Mouse (Mus musculus): Measurements from ENCODE around the gene Rpsa. TPM values are rescaled to one million over a fixed set of nuclear protein-coding genes. Genes with fewer than 3 reads are reported as not detected.
"Not testable (repeated sequence)": the region's sequence is repeated elsewhere in the genome, so short reads cannot be mapped to it uniquely, and the experiment has no call there.

Rpsa gene
- polyA plus RNA-seq, 1 experiment: 1,195 TPM

DNA sequence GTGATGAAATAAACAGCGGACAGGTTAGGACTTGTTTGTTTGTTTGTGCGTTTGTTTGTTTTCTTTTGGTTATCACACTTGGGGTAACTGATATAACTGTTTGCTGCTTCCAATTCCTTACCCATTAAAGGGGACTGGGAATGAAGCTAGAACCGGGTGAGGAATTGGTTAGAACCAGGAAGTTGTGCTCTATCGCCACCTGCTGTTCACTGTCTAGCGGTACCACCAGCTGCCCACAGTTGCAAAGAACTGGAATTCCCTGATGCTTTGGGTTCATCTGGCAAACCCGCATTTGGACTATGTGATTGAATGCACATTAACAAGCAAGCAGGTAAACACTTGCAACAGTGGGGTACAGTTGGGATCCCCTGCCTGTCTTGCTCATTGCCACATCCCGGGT is 28.8 kb upstream of the Rpsa start:
- peak; percentile 62 for DNase-seq
- H3K27me3 ChIP-seq (replicated peaks; ENCODE audit: control insufficient read depth, insufficient read depth, low read length): no peaks in the 10 kb centered on the region
- no peak overlapping the region for H3K4me3 ChIP-seq (ENCODE audit: insufficient read depth, low read depth, low read length)
- no peaks in the 10 kb centered on the region for H3K4me1 ChIP-seq (ENCODE audit: control insufficient read depth, insufficient read depth, low read length)
- H3K36me3 ChIP-seq (ENCODE audit: control insufficient read depth, insufficient read depth, low read length): no peaks in the 10 kb centered on the region
- TF ChIP-seq CTCF (conservative IDR thresholded peaks at IDR 0.05; ENCODE audit: insufficient read depth, insufficient read length, low read depth, low read length) (peak; percentile 86), POLR2A (IDR thresholded peaks at IDR 0.05; ENCODE audit: low read depth, low read length) (no peak)
- 20% methylated on average over 7 of the region's 7 CpGs for WGBS
- no peak overlapping the region for H3K27ac ChIP-seq (ENCODE audit: insufficient read depth, low read depth, low read length)

DNA sequence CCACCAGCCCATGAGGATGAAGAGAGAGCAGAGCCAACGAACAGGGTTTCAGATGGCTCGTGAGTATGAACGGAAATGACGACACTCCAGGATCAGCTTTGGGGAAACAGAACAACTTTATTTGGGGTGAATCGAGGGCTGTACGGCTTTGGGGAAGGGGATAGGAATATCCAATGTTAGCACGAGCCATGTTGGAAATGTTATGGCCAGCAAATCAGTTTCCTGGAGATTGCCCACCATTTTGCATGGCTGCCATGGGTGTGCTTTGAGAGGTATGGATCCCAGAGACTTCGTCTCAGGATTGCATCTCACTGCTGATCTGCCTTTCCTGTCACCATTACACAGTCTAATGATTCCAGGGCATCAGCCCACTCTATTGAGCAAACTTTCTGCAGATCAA is 28.2 kb upstream of the Rpsa start:
- H3K36me3 ChIP-seq (ENCODE audit: control insufficient read depth, insufficient read depth, low read length): no peaks in the 10 kb centered on the region
- H3K4me1 ChIP-seq (ENCODE audit: control insufficient read depth, insufficient read depth, low read length): no peaks in the 10 kb centered on the region
- no peak for TF ChIP-seq CTCF (conservative IDR thresholded peaks at IDR 0.05; ENCODE audit: insufficient read depth, insufficient read length, low read depth, low read length)
- no peak for TF ChIP-seq POLR2A (IDR thresholded peaks at IDR 0.05; ENCODE audit: low read depth, low read length)
- H3K4me3 ChIP-seq (ENCODE audit: insufficient read depth, low read depth, low read length): no peak overlapping the region
- 89% methylated on average over 8 of the region's 8 CpGs for WGBS
- DNase-seq: no peak
- H3K27me3 ChIP-seq (replicated peaks; ENCODE audit: control insufficient read depth, insufficient read depth, low read length): no peaks in the 10 kb centered on the region
- H3K27ac ChIP-seq (ENCODE audit: insufficient read depth, low read depth, low read length): no peak overlapping the region

DNA sequence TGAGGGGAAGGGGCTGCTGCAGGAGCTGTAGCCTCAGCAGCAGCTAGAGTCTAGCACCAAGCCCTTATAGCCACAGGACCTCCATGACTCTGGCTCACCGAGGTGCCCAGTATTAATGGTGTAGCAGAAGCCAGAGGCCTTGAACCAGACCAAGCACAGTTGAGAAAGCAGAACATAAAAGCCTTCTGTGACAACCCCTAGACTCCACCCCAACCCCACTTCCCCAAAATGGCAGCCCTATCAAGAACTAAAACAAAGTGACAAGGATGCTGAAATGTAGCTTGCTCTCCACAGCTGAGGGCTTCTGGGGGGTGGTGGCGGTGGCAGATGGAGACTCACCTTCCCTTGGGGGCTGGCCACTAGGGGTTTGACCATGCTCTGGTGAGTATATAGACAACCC is 26.3 kb upstream of the Rpsa start:
- Histone ChIP-seq H3K27me3 (replicated peaks; ENCODE audit: control insufficient read depth, insufficient read depth, low read length) (no peaks in the 10 kb centered on the region), H3K4me3 (ENCODE audit: insufficient read depth, low read depth, low read length) (no peak overlapping the region), H3K36me3 (ENCODE audit: control insufficient read depth, insufficient read depth, low read length) (no peaks in the 10 kb centered on the region), H3K4me1 (ENCODE audit: control insufficient read depth, insufficient read depth, low read length) (no peaks in the 10 kb centered on the region), H3K27ac (ENCODE audit: insufficient read depth, low read depth, low read length) (no peak overlapping the region)
- WGBS: 95% methylated on average over 2 of the region's 2 CpGs
- DNase-seq: no peak
- TF ChIP-seq CTCF (conservative IDR thresholded peaks at IDR 0.05; ENCODE audit: insufficient read depth, insufficient read length, low read depth, low read length) (no peak), POLR2A (IDR thresholded peaks at IDR 0.05; ENCODE audit: low read depth, low read length) (no peak)

DNA sequence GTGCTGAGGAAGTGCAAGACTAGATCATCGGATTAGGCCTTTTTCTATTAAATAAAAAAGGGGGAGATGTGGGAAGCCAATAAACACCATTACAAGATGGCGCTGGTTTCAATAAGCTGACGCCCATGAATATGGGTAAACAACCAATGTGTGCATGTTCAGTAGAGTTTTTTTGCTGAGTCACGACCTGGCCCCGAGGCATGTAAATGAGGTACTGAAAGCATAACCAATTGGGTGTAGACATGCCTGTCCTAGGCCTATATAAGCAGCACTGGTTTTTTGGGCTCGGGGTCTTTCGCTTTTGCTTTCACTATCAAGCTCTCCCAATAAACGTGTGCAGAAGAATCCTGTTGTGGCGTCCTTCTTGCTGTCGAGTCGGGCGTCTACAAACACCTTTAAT is 18.5 kb upstream of the Rpsa start:
- not testable (repeated sequence) for H3K27ac ChIP-seq (ENCODE audit: insufficient read depth, low read depth, low read length); H3K27me3 ChIP-seq (replicated peaks; ENCODE audit: control insufficient read depth, insufficient read depth, low read length)
- WGBS: 93% methylated on average over 12 of the region's 12 CpGs

DNA sequence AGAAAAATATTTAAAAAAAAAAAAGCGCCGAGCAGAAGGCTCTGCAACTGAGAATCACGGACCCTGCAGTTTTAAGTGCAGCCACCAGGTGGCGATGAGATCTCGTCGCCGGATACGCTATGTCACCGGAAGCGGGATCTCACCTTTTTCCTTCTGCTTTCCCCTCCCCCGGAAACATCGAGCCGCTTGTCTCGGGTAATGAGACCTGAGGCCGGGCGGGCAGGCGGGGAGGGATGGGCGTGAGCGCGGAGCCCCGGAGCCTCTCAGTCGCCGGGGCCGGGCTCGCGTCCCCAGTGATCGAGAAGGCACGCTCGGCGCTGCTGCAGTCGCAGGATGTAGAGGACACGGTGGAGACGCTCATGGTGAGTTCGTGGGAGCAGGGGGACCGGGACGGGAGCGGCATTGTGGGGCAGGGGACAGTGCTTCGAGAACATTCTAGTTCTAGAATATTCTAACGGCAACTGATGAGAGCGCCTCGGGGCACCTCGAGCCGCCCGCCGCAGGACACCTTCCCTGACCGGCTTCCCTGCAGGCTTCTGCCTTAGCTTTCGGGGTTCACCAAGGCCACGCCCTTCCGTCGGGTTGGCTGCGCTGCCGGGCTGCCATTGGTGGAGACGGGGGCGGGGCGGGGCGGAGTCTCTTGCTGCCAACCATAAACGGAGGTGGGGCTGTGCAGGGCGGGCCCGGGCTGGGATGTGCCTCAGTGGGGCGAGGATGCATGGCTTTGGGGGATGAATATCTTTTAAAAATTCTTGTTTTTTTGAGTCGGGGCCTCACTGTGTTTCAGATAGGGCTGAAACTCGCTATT is 17.1 kb upstream of the Rpsa start, which contains the start of gene Slc25a38:
Slc25a38 (plus strand) TSS at position 164 of the 808 bp plus-strand sequence.
- no peaks in the 10 kb centered on the region for H3K27me3 ChIP-seq (replicated peaks; ENCODE audit: control insufficient read depth, insufficient read depth, low read length)
- TF ChIP-seq CTCF (conservative IDR thresholded peaks at IDR 0.05; ENCODE audit: insufficient read depth, insufficient read length, low read depth, low read length) (peak; percentile 83), POLR2A (IDR thresholded peaks at IDR 0.05; ENCODE audit: low read depth, low read length) (peak; percentile 30)
- DNase-seq: peak; percentile 98
- H3K4me3 ChIP-seq (ENCODE audit: insufficient read depth, low read depth, low read length): peak within 1 kb of the TSS; percentile 97
- H3K36me3 ChIP-seq (ENCODE audit: control insufficient read depth, insufficient read depth, low read length): no peaks in the 10 kb centered on the region
- H3K27ac ChIP-seq (ENCODE audit: insufficient read depth, low read depth, low read length): peak within 1 kb of the TSS; percentile 98
- WGBS: under 1% methylated on average over 62 of the region's 62 CpGs
- H3K4me1 ChIP-seq (ENCODE audit: control insufficient read depth, insufficient read depth, low read length): peaks cover 7% of the 10 kb centered on the region; the same call in 1 of the 2 replicates

More for the DNA sequence above, 18.5 kb upstream of the Rpsa start:
- not testable (repeated sequence) for H3K36me3 ChIP-seq (ENCODE audit: control insufficient read depth, insufficient read depth, low read length); H3K4me3 ChIP-seq (ENCODE audit: insufficient read depth, low read depth, low read length); DNase-seq; H3K4me1 ChIP-seq (ENCODE audit: control insufficient read depth, insufficient read depth, low read length)

DNA sequence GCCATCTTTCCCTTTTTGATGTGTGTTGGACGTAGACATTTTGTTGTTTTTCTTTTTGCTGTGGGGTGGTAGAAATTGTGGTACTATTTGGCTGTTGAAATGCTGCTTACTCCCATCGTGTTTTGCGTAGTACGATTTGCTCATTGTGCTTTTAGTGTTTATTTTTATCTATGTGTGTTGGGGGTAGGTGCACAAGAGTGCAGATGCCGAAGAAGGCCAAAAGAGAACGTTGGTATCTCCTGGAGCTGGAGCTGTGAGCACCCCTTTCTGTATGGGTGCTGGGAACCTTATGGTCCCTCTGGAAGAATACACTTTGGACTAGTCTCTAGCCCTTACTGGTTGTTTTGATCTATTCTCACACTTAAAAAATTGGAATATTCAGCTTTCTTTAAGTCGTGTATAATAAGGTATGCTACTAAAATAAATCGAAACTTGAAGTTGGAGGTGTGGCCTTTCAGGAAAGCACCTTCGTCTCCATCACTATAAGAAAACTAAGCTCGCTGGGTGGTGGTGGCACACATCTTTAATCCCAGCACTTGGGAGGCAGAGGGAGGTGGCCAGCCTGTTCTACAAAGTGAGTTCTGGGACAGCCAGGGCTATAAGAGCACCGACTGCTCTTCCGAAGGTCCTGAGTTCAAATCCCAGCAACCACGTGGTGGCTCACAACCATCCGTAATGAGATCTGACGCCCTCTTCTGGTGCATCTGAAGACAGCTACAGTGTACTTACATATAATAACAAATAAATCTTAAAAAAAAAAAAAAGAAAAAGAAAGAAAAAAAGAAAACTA is 16.1 kb upstream of the Rpsa start:
- WGBS: 73% methylated on average over 15 of the region's 15 CpGs
- Histone ChIP-seq H3K27me3 (replicated peaks; ENCODE audit: control insufficient read depth, insufficient read depth, low read length) (no peaks in the 10 kb centered on the region), H3K4me1 (ENCODE audit: control insufficient read depth, insufficient read depth, low read length) (peaks cover 7% of the 10 kb centered on the region; the same call in 1 of the 2 replicates), H3K36me3 (ENCODE audit: control insufficient read depth, insufficient read depth, low read length) (no peaks in the 10 kb centered on the region), H3K4me3 (ENCODE audit: insufficient read depth, low read depth, low read length) (peak overlapping the region; percentile 97), H3K27ac (ENCODE audit: insufficient read depth, low read depth, low read length) (peak overlapping the region; percentile 98)
- no peak for DNase-seq
- TF ChIP-seq POLR2A (IDR thresholded peaks at IDR 0.05; ENCODE audit: low read depth, low read length) (no peak), CTCF (conservative IDR thresholded peaks at IDR 0.05; ENCODE audit: insufficient read depth, insufficient read length, low read depth, low read length) (no peak)

DNA sequence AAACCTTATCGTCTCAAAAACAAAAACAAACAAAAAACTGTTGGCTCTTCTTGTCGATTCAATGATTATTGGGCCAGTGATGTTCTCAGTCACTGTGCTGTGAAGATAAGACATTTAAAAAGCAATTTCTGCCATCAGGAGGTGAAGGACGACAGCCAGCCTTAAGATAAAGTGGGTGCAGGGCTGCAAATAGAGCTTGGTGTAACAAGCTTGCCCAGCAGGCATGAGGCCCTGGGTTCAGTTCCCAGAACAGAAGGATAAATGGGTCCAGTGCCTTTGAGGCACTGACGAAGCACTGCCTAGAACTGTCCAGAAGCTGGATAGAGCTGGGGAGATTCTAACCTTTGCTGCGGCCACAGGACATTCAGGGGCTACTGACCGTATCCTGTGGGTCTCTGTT is 15.0 kb upstream of the Rpsa start:
- no peaks in the 10 kb centered on the region for H3K36me3 ChIP-seq (ENCODE audit: control insufficient read depth, insufficient read depth, low read length)
- WGBS: 95% methylated on average over 6 of the region's 6 CpGs
- H3K27ac ChIP-seq (ENCODE audit: insufficient read depth, low read depth, low read length): no peak overlapping the region
- DNase-seq: no peak
- TF ChIP-seq CTCF (conservative IDR thresholded peaks at IDR 0.05; ENCODE audit: insufficient read depth, insufficient read length, low read depth, low read length) (no peak), POLR2A (IDR thresholded peaks at IDR 0.05; ENCODE audit: low read depth, low read length) (no peak)
- H3K4me1 ChIP-seq (ENCODE audit: control insufficient read depth, insufficient read depth, low read length): peaks cover 7% of the 10 kb centered on the region; the same call in 1 of the 2 replicates
- H3K27me3 ChIP-seq (replicated peaks; ENCODE audit: control insufficient read depth, insufficient read depth, low read length): no peaks in the 10 kb centered on the region
- no peak overlapping the region for H3K4me3 ChIP-seq (ENCODE audit: insufficient read depth, low read depth, low read length)

All from kidney, adult 2 months (tissue).